Mouse (Mus musculus) heart, embryonic 11.5 days (tissue): ENCODE results near the gene Khdrbs1. TPM values are rescaled to one million over a fixed set of nuclear protein-coding genes. Genes with fewer than 3 reads are reported as not detected.

Source experiments
- ATAC-seq: fragments of 200-750 bp; cut with Nextera tagmentation; replicated peaks from 2 replicates; pipeline ENCODE4 v1.8.0; 2017; ENCODE audit warnings: moderate library complexity; ENCODE audit not compliant: insufficient number of reproducible peaks, low FRiP score, low TSS enrichment
- H3K27ac ChIP-seq: fragments of 300-500 bp; sonication (generic); 2 replicates; pipeline ENCODE4 v1.5.1; 2014; ENCODE audit warnings: mild to moderate bottlenecking, low read depth, low read length
- H3K27me3 ChIP-seq: fragments of 300-500 bp; sonication (generic); 2 replicates; pipeline ENCODE4 v1.6.1; 2014; ENCODE audit warnings: mild to moderate bottlenecking, low read length, mixed read lengths; ENCODE audit not compliant: control insufficient read depth, insufficient read depth
- H3K36me3 ChIP-seq: fragments of 300-500 bp; sonication (generic); 2 replicates; pipeline ENCODE4 v1.6.1; 2014; ENCODE audit warnings: mild to moderate bottlenecking, low read length, moderate library complexity, mixed read lengths; ENCODE audit not compliant: control insufficient read depth, insufficient read depth
- H3K4me1 ChIP-seq: fragments of 300-500 bp; sonication (generic); 2 replicates; pipeline ENCODE4 v1.6.1; 2014; ENCODE audit warnings: low read length; ENCODE audit not compliant: control insufficient read depth, insufficient read depth
- H3K4me2 ChIP-seq: fragments of 300-500 bp; sonication (generic); 2 replicates; pipeline ENCODE4 v1.6.1; 2014; ENCODE audit warnings: mild to moderate bottlenecking, moderate library complexity
- H3K4me3 ChIP-seq: fragments of 300-500 bp; sonication (generic); 2 replicates; pipeline ENCODE4 v1.5.1; 2014; ENCODE audit warnings: low read depth, low read length
- H3K9ac ChIP-seq: fragments of 300-500 bp; sonication (generic); 2 replicates; pipeline ENCODE4 v1.6.1; 2014; ENCODE audit warnings: mild to moderate bottlenecking, low read depth, low read length, moderate library complexity
- H3K9me3 ChIP-seq: fragments of 300-500 bp; sonication (generic); replicated peaks from 2 replicates; pipeline ENCODE4 v1.6.1; 2016; ENCODE audit warnings: low read length; ENCODE audit not compliant: control insufficient read depth
- WGBS: fragments of 180-500 bp; shearing (Covaris S2); extraction: QIAGEN DNeasy Blood & Tissue Kit; methylation state at CpG from one replicate; pipeline ENCODE4 v1.1.7; 2014; ENCODE audit not compliant: insufficient replicate concordance; 5-methylcytosine and 5-hydroxymethylcytosine counted together
- polyA plus RNA-seq: library from polyadenylated mRNA; unstranded; fragments of >200 nt; fragmentation: Nextera tagmentation; extraction: Ambion mirVana; gene quantifications from 2 replicates; pipeline ENCODE4 v1.2.1, GENCODE M21; 2014

The Khdrbs1 gene
- polyA plus RNA-seq, 1 experiment from 2014 or later, result 73.0 TPM

- Histone ChIP-seq H3K27me3 (no peaks in the 10 kb centered on the region), H3K4me3 (no peak overlapping the region), H3K9me3 (no peaks in the 10 kb centered on the region), H3K36me3 (peaks cover 31% of the 10 kb centered on the region), H3K9ac (no peak overlapping the region), H3K4me1 (no peaks in the 10 kb centered on the region), H3K4me2 (no peak overlapping the region), H3K27ac (no peak overlapping the region)
- 87% methylated on average over 11 of the region's 11 CpGs for WGBS
- ATAC-seq, result no peak
Measured at GRCm38 (mm10) chr4:129683901-129684493, 58.1 kb downstream of the Khdrbs1 start.

DNA sequence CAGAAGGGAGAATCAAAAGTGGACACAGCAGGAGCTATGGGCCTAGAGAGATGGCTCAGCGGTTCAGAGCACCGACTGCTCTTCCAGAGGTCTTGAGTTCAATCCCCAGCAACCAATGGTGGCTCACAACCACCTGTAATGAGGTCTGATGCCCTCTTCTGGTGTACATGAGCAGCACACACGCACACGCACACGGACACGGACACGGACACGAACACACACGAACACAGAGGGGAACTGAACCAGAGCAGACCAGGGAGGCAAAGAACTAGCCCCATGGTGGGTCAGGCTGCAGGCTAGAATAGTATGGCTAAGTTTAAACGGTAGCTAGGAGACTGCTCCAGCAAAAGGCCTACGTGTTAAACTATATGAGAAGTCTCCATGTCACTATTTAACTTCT, 60.3 kb downstream of the Khdrbs1 start:
- Histone ChIP-seq H3K4me1 (no peaks in the 10 kb centered on the region), H3K9me3 (no peaks in the 10 kb centered on the region), H3K27me3 (no peaks in the 10 kb centered on the region), H3K4me3 (no peak overlapping the region), H3K4me2 (no peak overlapping the region), H3K27ac (no peak overlapping the region), H3K9ac (no peak overlapping the region), H3K36me3 (peaks cover 29% of the 10 kb centered on the region)
- WGBS, result 92% methylated on average over 11 of the region's 11 CpGs
- no peak for ATAC-seq

GRCm38 (mm10) chr4:129672878-129673449, 69.1 kb downstream of the Khdrbs1 start:
- Histone ChIP-seq H3K36me3 (peaks cover 7% of the 10 kb centered on the region; the same call in 1 of the 2 replicates), H3K27me3 (no peaks in the 10 kb centered on the region), H3K4me2 (peak overlapping the region; percentile 84), H3K4me1 (peaks cover 16% of the 10 kb centered on the region), H3K4me3 (peak overlapping the region; percentile 84), H3K27ac (peak overlapping the region; percentile 96), H3K9ac (peak overlapping the region; percentile 99), H3K9me3 (no peaks in the 10 kb centered on the region)
- 5% methylated on average over 10 of the region's 10 CpGs for WGBS
- ATAC-seq, result no peak

DNA sequence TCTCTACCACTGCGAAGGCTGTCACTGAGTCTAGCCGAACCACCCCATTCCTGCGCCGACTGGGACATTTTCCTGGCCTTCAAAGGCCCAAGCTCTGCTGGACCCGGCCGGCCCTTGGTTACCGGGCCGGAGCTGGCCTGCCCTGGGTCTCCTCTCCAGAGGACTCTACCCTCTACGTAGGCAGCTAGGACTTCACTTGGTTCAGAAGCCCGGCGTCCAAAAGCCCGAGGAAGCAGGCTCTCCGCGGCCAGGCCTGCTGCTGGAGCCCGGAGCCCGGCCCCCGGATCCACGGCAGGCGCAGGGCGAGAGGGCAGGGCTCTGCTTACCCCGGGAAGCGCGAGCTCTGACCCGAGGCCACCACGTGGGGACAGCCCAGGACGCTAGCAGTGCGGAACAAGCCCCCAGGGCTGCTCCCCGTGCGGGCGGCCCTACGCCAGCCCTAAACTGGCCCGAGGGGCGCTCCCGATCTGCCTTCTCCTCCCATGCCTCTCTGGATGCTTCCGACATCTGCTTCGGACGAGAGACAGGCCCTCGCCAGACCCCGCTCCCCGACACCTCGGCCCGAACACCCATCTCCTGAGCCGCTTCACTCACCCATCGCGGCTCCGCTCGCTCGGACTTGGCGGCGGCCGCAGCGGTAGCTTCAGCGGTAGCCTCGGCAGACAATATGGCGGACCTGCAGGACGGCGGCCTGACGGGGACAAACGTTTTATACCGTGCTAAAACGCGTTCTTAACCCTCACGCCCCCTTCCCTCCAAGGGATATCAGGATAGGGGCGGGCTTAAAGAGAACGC, 69.8 kb downstream of the Khdrbs1 start, which contains the start of gene Kpna6:
TSS of gene Kpna6 (minus strand) at position 685 of the 795 bp plus-strand sequence.
- H3K9ac ChIP-seq, result peak within 1 kb of the TSS; percentile 99
- ATAC-seq, result peak; percentile 80
- H3K4me1 ChIP-seq, result peaks cover 16% of the 10 kb centered on the region
- H3K4me2 ChIP-seq, result peak within 1 kb of the TSS; percentile 84
- peak within 1 kb of the TSS; percentile 96 for H3K27ac ChIP-seq
- H3K9me3 ChIP-seq, result no peaks in the 10 kb centered on the region
- peak within 1 kb of the TSS; percentile 84 for H3K4me3 ChIP-seq
- peaks cover 8% of the 10 kb centered on the region for H3K36me3 ChIP-seq
- whole genome bisulfite sequencing, result under 1% methylated on average over 65 of the region's 65 CpGs
- no peaks in the 10 kb centered on the region for H3K27me3 ChIP-seq

DNA sequence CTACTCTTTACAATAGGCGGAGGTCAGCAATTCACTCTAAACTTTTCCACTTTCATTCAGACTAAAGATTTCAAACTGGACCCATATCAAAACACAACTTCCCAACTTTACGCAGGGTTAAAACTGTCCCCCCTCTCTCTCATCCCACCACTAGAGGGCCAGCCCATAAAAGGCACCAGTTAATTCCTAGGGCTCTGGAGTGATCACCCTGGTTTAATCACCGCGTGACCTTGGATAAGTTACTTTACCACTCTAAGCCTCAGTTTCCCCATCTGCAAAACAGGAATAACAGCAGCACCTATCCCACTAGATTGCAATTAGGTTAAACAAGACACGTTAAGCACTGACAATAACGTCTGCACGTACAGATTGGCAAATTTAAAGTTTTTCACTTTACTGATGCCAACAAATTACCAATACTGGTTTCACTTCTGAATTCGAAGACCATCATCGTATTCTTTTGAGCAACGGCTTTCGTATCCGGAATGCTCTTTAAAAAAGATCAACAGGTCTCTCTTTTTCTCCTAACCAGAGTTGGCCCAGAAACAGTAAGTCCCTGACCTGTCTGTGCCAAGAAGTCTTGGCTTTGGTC, 70.5 kb downstream of the Khdrbs1 start:
- Histone ChIP-seq H3K9me3 (no peaks in the 10 kb centered on the region), H3K36me3 (peaks cover 10% of the 10 kb centered on the region), H3K4me2 (peak overlapping the region; percentile 84), H3K27ac (peak overlapping the region; percentile 96), H3K27me3 (no peaks in the 10 kb centered on the region), H3K9ac (peak overlapping the region; percentile 99), H3K4me1 (peaks cover 16% of the 10 kb centered on the region), H3K4me3 (peak overlapping the region; percentile 84)
- 7% methylated on average over 12 of the region's 12 CpGs for WGBS
- ATAC-seq, result no peak; the same call in 1 of the 2 replicates

DNA sequence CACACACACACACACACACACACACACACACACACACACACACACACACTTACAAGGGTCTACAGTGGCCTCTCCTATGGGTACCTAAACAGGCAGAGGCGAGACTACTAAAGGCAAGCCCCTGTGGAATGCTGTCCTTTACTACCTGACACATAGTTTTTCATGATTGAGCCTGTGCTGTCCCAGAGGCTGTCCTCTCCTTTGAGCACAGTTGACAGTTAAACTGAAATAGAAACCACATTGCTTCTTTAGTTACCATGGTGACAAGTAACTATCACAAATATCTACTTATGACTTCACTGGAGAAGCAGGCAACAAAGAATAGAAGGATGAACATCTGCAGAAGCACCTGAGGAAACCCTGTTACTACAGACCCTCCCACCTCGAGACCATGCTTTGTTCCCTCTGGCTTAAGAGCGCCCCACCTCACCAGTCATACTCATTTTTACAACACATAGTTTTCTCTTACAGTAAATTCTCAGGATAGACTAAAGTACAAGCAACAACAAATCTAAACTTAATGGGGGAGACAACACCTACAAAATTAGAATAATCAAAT, 79.8 kb downstream of the Khdrbs1 start:
- no peaks in the 10 kb centered on the region for H3K27me3 ChIP-seq
- no peak overlapping the region for H3K4me3 ChIP-seq
- H3K9ac ChIP-seq, result no peak overlapping the region
- H3K4me2 ChIP-seq, result no peak overlapping the region
- peaks cover 15% of the 10 kb centered on the region for H3K36me3 ChIP-seq
- H3K9me3 ChIP-seq, result no peaks in the 10 kb centered on the region
- no peaks in the 10 kb centered on the region; the same call in 1 of the 2 replicates for H3K4me1 ChIP-seq
- no peak for ATAC-seq
- 84% methylated on average over 3 of the region's 3 CpGs for WGBS
- H3K27ac ChIP-seq, result no peak overlapping the region

- WGBS, result 88% methylated on average over 3 of the region's 3 CpGs
- H3K4me2 ChIP-seq, result no peak overlapping the region
- no peak overlapping the region for H3K9ac ChIP-seq
- no peaks in the 10 kb centered on the region for H3K9me3 ChIP-seq
- H3K4me1 ChIP-seq, result no peaks in the 10 kb centered on the region; the same call in 1 of the 2 replicates
- no peak for ATAC-seq
- peaks cover 12% of the 10 kb centered on the region for H3K36me3 ChIP-seq
- H3K27ac ChIP-seq, result no peak overlapping the region
- no peak overlapping the region for H3K4me3 ChIP-seq
- H3K27me3 ChIP-seq, result no peaks in the 10 kb centered on the region
Measured at GRCm38 (mm10) chr4:129661584-129661983, 80.5 kb downstream of the Khdrbs1 start.

DNA sequence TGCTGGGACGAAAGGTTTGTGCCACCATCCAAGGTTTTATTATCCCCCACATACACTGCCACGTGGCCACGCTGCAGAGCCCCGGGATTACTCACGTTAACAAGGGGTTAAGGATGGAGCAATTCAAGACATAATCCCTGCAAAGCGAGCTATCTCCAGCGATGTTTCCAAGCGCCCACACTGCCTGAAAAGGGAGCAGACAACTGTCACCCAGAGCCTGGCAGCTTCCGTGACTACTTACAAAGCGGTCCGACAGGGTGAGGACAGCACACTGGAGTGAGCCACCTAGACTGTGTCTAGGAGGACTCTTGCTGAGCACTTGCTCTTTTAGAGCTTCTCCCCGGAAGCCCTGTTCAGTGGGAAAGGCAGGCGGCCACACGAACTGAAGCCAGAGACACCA, 87.3 kb downstream of the Khdrbs1 start:
- Histone ChIP-seq H3K9ac (no peak overlapping the region), H3K36me3 (peaks cover 41% of the 10 kb centered on the region), H3K4me2 (no peak overlapping the region), H3K27ac (no peak overlapping the region), H3K4me3 (no peak overlapping the region), H3K27me3 (no peaks in the 10 kb centered on the region), H3K9me3 (no peaks in the 10 kb centered on the region), H3K4me1 (no peaks in the 10 kb centered on the region)
- WGBS, result 90% methylated on average over 14 of the region's 14 CpGs
- no peak for ATAC-seq
